Mouse (Mus musculus) right cerebral cortex, adult 18-20 months (tissue): Measurements from ENCODE around the gene 9930111J21Rik1.
"Not testable (repeated sequence)": the region's sequence is repeated elsewhere in the genome, so short reads cannot be mapped to it uniquely, and the experiment has no call there.

Experiments
- DNase-seq: peaks from one replicate; pipeline ENCODE4 v3.0.0; 2022; ENCODE audit warnings: mixed read lengths

9930111J21Rik1 gene

GRCm38 (mm10) chr11:48979251-48979650 lies at the start of gene 9930111J21Rik1:
Gene 9930111J21Rik1, minus strand, starts transcription at chr11:48979398.
- not testable (repeated sequence) for DNase-seq

- not testable (repeated sequence) for DNase-seq
These were observed 32.9 kb upstream of the 9930111J21Rik1 start for GRCm38 (mm10) chr11:49012074-49012473.

GRCm38 (mm10) chr11:49006785-49007184 lies 27.6 kb upstream of the 9930111J21Rik1 start:
- not testable (repeated sequence) for DNase-seq

DNA sequence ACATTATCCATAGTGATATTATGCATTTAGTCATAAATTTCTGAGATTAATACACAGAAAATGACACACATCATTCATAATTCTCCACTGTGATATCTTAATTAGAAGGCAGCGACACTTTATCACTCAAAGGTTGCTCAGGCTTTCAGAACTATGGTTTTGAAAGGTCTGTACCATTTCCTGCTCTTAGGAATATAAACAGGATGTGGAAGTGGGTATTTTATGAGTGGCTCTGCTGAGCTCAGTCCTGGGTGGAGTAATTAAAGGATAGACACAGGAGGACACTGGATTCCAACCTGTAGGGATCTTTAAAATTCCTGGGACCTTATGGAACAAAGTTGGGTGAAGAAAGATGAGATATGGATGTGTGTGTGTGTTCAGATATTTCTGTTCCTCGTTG lies 27.1 kb upstream of the 9930111J21Rik1 start:
- not testable (repeated sequence) for DNase-seq

- DNase-seq: not testable (repeated sequence)
These were observed 21.2 kb upstream of the 9930111J21Rik1 start for GRCm38 (mm10) chr11:49000411-49000810.

- DNase-seq: not testable (repeated sequence)
These were observed 14.8 kb upstream of the 9930111J21Rik1 start, which contains the start of gene Tgtp1 for GRCm38 (mm10) chr11:48994018-48994417. Gene Tgtp1, minus strand, starts transcription at chr11:48994172.

- DNase-seq: not testable (repeated sequence)
These were observed 14.1 kb upstream of the 9930111J21Rik1 start for GRCm38 (mm10) chr11:48993296-48993695.

DNA sequence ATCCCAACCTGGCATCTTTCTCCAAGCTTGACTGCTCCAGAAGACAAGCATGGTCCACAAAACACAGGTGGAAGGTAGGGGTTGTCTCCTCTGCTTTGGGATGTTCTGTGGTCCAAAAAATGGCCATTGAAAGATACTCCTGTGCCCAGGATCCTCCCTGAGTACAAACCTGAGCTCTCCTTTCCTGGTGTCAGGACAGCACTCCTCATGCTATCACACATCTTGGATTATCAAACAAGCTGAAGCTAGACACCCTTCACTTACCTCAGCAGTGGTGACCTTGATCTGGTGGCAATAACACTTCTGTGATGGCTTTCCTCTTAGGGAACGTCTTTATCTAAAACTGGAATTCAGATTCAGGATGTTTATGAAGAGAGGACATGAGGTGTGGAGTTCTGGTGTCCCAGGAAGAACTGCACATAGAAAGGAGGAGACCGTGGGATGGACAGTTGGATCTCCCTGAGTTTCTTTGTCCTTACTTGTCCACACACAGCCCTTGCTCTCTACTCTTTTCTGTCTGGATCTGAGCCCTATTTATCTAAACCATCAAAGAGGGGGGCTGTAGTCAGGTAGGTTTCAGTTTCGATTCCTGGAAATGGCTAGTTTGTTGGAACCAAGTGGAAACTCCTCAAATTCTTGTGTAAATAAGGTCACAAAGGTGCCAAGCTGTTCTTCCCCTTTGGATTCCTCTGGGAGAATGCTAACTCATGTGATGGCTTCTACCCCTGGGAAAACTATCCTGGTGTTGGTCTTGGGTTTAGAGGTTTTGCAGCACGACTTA lies 12.7 kb upstream of the 9930111J21Rik1 start, which contains the start of gene Gm12185:
Gm12185 (minus strand) TSS at position 487 of the 781 bp plus-strand sequence.
- not testable (repeated sequence) for DNase-seq

DNA sequence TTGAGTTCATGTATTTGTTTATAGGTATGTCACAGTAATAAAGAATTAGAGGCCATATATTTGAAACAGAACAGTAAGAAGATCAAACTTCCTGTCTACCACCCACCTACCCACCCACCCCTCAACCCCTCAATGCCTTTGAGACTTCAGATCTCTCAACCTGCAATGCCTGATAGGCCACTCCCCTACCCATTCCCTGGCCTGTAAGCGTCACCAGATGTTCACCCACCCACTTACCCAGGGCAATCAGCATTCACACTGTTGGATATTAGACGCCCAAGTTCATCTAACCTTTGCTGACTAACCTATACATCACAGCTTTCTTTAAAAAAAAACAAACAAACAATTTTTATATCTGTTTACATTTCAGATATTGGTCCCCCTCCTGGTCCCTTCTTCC lies 10.8 kb upstream of the 9930111J21Rik1 start:
- not testable (repeated sequence) for DNase-seq

DNA sequence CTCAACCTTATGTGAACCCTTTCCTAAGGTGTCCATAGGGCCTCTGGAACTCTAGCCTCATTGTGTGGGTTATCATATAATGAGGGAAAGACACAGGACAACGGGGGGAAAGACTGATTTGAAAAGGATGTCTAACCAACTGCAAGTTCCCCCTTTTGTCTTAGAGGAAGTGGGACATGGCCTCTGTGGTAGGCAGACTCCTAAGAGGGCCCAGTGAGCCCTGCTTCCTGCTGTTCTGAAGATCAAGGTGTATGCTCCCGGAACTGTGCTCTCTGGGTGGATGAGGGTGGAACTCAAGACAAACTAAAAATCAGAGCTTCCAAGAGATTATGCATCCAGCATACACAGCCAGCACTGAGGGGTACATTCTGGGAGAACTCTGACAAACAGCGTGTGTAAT lies 9.0 kb upstream of the 9930111J21Rik1 start:
- DNase-seq: not testable (repeated sequence)

DNA sequence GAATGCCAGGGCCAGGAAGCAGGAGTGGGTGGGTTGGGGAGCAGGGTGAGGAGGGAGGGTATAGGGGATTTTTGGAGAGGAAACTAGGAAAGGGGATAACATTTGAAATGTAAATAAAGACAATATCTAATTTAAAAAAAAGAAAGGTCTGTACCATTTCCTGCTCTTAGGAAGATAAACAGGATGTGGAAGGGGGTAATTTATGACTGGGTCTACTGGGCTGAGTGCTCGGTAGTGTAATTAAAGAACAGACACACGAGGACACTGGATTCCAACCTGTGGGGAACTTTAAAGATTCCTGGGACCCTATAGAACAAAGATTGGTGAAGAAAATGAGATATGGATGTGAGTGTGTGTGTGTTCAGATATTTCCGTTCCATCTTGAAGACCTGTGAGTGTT lies 3.6 kb upstream of the 9930111J21Rik1 start:
- not testable (repeated sequence) for DNase-seq

- not testable (repeated sequence) for DNase-seq
These were observed 854 bp upstream of the 9930111J21Rik1 start for GRCm38 (mm10) chr11:48980052-48980451.

- DNase-seq: not testable (repeated sequence)
These were observed 808 bp downstream of the 9930111J21Rik1 start, which contains the start of gene Olfr56 for GRCm38 (mm10) chr11:48978240-48978939. Gene Olfr56, plus strand, starts transcription at chr11:48978889.

- not testable (repeated sequence) for DNase-seq
These were observed 4.5 kb downstream of the 9930111J21Rik1 start for GRCm38 (mm10) chr11:48974686-48975085.

- not testable (repeated sequence) for DNase-seq
These were observed 33.1 kb downstream of the 9930111J21Rik1 start, which contains the start of gene Psme2b for GRCm38 (mm10) chr11:48946090-48946489. Gene Psme2b, minus strand, starts transcription at chr11:48946190.

- not testable (repeated sequence) for DNase-seq
These were observed 39.9 kb downstream of the 9930111J21Rik1 start for GRCm38 (mm10) chr11:48939286-48939685.

- DNase-seq: not testable (repeated sequence)
These were observed 43.9 kb downstream of the 9930111J21Rik1 start for GRCm38 (mm10) chr11:48935291-48935690.

GRCm38 (mm10) chr11:48933923-48934322 lies 45.3 kb downstream of the 9930111J21Rik1 start:
- not testable (repeated sequence) for DNase-seq

DNA sequence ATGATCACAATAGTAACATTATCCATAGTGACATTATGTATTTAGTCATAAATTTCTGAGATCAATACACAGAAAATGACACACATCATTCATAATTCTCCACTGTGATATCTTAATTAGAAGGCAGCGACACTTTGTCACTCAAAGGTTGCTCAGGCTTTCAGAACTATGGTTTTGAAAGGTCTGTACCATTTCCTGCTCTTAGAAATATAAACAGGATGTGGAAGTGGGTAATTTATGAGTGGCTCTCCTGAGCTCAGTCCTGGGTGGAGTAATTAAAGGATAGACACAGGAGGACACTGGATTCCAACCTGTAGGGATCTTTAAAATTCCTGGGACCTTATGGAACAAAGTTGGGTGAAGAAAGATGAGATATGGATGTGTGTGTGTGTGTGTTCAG lies 45.8 kb downstream of the 9930111J21Rik1 start:
- DNase-seq: not testable (repeated sequence)

GRCm38 (mm10) chr11:48928068-48928467 lies 51.1 kb downstream of the 9930111J21Rik1 start:
- DNase-seq: not testable (repeated sequence)

DNA sequence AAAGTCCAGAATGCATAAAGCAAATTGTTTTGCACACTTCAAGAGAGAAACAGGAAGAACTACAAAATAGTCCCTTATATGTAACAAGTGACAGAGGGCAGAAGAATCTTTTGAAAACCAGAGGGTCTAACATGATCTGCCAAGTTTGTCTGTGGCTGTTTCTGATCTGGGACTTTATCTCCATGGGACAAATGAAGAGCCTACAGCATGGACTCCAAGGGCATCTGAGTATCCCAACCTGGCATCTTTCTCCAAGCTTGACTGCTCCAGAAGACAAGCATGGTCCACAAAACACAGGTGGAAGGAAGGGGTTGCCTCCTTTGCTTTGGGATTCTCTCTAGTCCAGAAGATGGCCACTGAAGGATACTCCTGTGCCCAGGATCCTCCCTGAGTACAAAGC lies 52.8 kb downstream of the 9930111J21Rik1 start:
- DNase-seq: not testable (repeated sequence)

GRCm38 (mm10) chr11:48923818-48924217 lies 55.4 kb downstream of the 9930111J21Rik1 start:
- not testable (repeated sequence) for DNase-seq

DNA sequence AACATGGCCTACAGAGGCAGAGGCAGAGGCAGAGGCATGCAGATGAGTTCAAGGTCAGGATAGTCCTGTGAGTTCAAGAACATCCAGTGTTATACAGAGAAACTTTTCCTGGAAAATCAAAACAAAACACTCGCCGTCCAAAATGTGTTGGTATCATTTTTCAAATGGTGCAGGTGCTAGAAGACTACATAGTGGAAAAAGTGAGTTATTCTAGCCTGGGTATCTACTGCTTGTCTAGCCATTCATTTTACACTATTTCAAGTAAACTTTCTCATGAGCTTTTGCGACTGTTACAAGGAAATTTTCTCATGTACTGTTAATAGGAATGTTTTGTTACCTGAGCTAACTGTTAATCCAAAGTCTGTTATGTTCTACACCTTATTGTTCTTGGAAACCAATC lies 60.8 kb downstream of the 9930111J21Rik1 start:
- no peak for DNase-seq
